Mouse (Mus musculus): Measurements from ENCODE around the gene Prdm11.

The Prdm11 gene

DNA sequence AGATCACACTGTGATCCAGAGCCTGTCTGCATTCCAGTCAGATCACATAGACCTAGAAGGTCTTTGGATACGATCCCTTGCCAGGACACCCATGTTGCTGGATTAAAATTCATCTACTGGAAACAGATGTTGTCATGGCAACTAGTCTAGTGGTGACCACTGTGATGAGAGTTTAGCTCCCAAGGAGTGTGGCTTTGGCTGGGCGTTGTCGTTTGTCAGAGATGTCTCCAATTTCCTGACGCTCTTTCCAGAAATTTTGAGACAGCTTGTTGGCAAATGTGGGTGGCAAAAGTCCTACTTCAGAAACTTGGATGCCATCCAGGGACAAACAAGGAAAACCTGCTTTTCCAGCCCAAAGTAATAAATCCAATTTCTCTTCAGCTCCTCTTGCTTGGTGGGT is 87.3 kb downstream of the Prdm11 start:
- DNase-seq: no peak

DNA sequence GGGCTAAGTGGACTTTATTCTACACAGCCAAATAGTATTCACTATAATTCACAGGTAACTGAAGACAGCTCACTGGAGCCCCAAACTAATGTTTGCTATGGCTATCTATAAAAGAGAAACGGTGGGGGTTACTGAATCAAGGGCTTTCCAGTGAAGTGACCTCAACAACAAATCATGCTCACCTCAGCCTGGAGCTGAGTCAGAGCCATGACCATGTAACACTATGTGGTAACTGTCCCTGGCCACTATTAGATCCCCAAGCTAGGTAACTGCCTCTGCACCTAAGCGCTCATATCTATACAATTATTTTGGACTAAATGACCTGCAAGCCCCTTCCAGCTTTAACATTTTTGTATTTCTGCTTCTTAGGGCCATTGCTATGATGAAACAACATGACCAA is 89.0 kb downstream of the Prdm11 start:
- no peak for DNase-seq

DNA sequence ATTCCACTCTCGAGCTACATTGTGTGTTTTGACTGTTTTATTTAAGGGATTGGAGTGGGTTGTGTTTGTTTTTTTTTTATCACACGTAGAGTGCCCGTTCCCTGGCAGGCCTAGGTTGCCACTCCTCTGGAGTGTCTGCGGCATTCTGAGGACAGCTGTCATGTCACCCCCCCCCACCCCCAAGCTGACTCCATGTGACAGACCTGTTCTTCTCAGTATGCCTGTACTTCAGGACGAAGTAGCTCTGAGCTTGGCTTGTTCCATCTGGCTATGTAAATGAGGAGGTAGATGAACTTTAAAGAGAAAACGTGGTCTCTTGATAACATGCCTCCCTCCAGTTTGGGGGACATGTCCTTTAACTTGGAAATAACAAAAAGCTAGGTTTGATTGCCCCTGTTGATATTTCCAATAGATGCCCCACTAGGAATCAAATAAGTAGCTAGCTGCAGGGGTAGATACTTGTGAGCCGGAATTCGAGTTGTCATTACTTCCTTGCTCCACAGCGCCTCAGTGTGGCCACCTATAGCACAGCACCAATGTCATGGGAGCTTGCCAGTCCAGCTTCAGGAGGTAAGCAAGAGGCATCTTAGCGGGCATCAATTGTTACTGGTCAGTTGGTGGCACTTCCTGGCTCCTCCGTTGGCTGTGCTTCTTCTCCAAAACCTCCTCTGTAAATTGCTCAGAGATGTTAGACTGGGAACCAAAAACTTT is 91.4 kb downstream of the Prdm11 start:
- DNase-seq: peak; percentile 83

DNA sequence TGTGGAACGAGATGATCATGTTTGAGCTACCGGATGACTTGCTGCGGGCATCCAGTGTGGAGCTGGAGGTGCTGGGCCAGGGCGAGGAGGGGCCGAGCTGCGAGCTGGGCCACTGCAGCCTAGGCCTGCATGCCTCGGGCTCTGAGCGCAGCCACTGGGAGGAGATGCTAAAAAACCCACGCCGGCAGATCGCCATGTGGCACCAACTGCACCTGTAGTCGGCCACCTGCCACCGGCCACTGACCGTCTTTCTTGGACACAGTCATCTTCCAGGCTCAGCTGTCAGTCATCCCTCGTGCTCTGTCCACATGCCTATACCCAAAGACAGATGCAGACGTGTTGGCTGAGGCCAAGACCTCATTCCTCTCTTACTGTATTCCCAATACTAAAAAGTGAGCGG is 92.5 kb downstream of the Prdm11 start:
- DNase-seq: no peak

DNA sequence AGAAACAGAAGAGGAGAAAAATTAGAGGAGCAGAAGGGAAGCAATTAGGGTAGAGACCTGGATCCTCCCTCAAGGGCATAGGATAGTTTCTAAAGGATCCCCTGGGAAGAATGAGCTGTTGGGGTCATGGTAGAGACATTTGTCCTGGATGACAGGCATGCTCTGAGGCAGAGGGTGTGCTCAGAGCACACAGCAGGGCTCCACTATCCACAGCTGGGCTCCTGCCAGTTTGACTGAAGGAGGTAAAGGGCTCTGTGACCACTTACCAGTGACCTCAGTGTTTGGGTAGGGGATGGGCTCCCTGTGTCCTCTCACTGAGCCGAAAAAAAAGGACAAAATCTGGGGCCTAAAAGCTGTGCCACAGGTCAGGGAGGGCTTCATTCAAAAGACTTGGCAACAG is 96.4 kb downstream of the Prdm11 start:
- DNase-seq: no peak

DNA sequence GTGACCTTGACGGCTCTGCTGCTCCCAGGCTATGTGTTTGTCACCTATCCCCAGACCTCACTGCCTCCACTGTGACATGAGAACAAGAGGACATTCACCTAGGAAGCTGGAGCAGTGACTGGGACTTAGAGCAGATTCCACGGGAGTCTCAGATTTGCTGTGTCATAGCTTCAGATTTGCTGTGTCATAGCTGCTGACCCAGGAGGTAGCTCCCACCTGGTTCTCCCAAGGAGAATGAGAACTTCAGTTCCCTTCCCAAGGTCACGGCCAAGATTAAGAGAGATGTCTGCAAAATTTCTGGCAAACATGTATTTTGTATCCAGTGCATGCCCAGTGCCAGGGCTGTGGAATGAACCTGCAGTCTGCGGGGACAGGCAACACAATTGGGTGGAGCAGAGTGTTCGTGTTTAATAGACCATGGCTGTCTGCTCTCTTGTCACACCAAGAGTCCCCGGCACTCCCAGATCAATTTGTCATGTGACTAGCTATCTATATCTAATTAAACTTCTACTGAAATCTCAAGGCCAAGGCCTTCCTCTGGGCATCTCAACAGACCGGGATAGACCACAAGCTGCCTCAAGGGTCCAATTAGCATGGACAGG is 97.2 kb downstream of the Prdm11 start:
- DNase-seq: no peak

DNA sequence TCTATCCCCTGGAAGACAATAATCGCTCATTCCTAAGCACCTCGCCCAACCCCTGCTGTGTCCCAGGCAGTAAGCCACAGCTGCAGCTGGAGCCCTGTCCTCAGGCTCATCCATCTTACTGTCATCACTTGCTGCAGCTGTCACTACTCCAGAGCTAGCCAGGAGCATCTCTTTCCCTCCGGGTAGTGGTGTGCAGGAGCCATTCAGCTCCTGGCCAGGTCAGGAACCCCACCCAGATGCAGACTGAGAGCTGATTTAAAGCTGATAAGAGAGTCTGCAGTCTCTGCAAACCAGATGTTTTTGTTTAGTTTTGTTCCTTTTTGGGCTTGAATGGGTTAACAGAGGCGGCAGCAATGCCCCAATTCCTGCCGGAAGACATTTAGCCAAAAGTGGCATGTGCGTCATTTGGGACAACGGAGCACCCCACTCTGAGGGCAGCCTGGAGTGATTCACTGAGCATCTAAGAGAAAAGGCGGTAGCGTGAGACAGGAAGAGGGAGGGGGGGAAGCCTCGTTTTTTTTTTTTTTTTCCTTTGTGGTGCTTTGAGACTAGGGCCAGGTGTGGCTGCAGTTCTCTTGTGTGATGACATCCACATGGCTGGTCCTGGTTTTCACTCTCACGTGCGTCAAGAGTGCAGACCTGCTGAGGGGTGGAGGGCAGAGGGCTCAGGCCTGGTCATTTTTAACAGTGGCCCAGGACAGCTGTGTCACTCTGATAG is 97.8 kb downstream of the Prdm11 start:
- peak; percentile 52 for DNase-seq

DNA sequence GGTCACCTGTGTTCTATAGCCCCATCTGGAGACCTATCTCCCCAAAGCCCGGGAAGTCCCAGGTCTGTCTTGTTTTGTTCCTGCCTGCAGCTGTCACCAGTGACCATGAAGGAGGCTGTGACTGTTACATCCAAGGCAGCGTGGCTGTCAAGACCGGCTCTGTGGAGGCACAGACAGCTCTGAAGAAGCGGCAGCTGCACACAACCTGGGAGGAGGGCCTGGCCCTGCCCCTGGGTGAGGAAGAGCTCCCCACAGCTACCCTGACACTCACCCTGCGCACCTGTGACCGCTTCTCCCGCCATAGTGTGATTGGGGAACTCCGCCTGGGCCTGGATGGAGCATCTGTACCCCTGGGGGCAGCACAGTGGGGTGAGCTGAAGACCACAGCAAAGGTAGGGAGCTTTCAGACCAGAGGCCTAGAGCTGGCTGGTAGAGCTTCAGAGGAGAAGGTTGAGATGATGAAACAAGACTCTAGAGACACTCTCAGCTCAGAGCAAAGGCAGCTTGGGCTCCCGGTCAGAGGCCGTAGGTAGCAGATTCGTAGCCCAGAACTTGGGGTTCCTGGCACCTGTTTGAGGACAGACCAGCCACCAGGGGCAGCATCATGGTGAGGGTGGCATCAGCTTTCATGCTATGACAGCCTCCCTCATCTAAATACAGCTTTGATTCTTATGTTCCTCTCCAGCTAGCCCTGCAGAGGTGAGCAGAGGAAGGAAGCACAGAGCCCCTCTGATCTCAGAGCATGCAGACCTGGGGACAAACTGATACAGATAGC is 100.0 kb downstream of the Prdm11 start:
- DNase-seq: no peak

DNA sequence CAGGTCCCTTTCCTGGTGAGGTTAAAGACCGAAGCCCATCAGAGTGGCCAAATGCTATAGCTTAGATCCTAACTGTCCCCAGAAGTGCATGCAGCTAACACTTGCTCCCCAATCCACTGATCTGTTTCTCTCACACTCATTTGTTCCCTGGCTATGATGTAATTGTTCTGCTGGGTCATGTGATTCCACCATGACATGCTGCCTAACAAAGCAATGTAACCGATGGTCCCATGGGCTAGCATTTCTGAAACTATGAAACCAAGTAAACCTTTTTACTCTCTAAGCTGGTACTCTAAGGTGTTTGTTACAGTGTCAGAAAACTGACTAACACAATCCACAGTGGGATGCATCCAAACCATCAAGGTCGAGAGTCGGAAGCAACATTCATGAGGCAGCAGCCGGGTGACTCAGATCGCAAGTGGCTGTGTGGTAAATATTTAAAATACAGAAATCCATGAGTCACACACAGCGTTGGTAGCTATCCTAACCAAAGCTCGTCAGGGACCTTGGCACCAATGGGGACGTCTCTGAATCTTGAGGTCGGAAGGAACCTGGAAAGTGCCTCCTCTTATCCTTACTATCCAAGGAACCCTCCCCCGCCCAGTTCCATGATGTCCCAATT is 100.7 kb downstream of the Prdm11 start:
- no peak for DNase-seq

DNA sequence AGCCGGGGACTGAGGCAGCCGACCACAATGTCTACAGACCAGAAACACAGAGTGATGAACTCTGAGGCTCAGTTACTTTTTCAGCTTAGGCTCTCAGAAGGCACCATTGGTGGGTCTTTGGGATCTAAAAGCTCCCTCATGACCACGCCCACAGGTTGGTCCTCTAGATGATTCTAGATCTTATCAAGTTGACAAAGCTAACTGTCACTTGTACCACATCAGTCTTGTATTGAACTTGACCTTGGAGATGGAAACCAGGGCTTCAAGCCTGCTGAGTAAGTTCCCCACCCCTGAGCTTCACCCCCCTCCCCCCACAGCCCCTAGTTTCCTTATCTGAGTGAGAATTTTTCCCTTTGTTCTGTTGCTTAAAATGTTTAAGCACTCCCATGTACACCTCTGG is 101.6 kb downstream of the Prdm11 start:
- DNase-seq: no peak

DNA sequence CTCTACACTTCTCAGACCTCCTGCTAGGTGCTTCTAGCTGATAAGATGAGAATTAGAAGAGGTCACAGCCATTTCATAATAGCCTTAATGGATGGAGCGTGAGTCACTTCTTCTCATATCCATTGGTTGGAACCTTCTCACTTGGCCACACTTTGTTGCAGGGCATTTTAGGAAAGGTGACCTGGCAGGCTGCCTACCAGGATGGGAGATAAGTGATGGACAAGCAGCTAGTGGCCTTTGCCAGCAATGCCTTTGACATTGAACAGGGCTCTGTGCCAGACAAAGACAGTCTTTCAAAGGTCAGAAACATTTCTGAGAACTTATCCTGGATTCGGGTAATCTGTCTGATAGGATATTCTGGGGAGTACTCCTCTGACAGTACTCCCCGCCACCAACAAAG is 102.6 kb downstream of the Prdm11 start:
- DNase-seq: no peak

DNA sequence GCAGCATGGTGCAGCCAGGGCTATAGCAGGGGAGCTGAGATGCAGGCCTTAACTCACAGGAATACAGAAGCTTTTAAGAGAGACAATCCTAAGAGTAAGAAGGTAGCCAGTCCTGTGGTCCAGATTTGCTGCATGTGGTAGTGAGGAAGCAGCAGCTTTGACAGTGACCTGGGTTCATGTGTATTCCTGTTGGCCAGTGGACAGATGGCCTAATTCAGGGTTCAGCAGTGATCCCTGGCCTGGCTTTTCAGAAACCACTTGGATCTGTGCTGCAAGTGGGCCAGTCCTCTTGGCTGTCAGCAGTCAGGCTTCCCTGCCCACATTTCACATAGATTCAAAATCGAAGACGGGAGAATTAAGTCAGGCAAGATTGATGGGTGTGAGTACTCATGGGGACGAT is 104.5 kb downstream of the Prdm11 start:
- DNase-seq: no peak

DNA sequence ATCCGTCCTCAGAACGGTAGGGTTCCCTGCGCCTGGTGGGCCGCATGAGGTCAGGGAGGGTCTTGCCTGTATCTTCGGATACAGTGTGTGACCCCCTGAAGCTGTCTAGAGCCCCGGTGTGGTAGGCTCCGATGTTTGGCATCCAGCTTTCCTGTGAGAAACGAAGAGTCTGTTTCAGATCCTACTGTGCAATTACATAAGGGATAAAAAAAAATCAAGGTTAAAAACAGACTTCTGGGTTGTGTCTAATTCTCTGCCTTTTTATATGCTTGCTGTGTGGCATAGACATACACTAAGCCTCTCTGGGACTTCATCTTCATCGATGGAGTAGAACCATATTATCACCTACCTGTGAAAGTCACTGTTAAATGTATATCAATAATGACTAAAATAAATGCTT is 105.0 kb downstream of the Prdm11 start:
- no peak for DNase-seq

DNA sequence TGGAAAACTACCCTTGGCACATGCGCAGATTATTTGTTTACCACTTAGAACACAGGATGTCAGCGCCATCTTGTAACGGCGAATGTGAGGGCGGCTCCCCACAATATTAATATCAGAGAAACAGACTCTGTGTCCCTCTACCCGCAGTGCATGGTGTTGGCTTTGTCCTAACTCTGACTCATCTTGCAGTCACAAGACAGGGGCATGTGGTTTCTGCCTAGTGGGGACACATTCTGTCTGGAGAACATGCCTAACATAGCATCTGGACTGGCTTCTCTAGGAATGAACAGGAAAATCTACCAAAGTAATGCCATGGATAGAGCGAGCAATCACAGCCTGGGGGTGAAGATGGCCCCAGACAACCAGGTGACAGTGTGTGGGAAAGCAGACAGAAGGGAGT is 107.1 kb downstream of the Prdm11 start:
- DNase-seq: no peak

DNA sequence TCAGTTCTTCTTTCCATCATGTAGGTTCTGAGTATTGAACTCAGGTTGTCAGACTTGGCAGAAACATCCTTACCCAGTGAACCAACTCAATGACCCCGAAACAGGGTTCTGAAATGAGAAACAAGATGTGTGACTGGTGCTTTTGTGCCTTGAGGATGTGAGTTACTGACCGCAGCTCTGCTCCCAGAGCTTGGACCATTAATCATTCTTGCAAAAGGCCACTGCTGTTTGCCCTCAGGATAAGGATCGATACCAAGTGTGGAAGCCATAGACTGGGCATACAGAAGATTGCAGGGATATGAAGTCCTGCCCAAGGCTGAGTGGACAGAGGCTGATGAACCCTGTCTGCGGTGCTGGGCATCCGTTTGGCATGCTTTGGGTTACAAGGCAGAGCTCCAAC is 107.9 kb downstream of the Prdm11 start:
- DNase-seq: no peak

DNA sequence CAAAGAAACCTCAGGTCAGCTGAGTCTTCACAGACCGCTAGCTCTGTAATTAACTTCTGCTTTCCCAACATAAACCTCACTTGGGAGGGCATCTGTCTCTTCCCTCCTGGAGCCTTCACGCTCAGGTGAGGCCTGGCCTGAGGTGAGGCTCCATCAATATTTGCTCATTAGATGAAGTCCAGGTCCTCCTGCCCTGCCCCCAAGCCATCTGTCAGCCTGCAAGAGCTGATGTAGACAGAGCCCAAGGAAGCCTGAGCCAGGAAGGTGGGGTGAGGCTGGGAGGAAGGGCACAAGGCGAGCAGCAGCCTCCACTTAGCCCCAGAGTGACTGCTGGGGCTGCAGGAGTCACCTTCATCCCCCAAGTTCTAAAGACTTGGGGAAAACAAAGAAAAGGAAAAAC is 110.5 kb downstream of the Prdm11 start:
- no peak for DNase-seq

DNA sequence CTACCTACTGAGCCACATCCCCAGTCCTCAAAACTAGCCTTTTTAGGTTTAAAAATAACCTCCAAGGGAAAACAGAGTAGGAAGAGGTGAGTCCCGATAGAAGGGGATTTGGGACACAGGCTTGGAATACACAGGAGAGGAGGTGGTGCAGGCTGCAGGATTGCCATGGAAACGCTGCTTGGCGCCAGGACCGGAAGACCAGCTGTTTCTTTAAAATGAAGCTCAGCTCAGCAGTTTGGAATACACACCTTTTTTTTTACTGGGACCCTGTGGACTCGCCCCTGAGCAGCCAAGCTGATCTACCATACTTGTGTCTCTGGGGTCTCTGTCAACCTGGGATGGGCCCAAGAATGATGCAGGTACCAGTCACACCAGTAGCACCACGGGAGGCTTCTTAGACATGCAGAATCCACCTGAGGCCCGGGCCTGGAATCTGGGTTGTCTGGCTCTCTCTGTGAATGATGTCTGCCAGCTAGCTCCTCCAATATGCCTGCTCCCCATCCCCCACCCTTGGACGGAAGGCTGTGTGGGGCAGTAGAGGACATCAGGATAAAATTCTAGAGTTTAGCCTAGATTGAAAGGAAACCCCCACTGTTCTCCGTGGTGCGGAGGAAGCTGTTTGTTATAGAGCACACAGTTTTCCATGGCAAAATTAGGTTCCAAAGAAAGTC is 111.5 kb downstream of the Prdm11 start:
- DNase-seq: peak; percentile 42

DNA sequence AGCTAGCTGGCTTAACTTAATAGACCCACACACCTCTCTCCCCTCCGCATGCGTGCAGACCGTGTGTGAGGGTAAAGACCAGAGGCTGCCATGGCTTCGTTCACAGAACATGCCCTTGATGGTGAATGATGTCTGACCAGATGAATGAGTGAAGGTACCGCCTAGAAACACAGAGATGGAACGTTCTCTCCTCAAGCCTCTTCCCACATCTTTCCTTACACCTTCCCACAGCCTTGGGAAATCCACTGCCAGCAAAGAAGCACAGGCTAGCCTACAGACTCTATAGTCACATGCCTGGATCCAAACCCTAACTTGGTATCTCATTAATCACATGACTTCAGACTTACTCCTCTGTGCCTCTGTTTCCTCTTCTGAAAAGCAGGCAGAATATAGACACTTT is 112.6 kb downstream of the Prdm11 start:
- DNase-seq: no peak

DNA sequence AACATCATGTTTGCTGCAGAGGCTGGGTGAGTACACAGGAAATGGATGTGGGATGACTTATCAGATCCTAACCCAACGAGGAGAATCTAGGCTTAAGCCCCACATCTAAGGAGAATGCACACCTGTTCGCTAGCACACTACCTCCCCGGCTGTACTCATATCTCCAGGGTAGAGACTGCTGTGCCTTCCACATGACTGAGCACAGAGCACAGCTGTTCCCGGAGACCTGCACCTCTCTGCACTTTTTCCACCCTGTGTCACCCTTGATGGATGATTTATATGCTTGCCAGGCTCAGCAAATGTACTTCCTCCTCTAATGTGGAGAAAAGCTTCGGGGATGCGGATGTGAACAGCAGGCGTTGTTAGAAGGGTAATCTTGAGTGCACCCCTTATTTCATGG is 114.9 kb downstream of the Prdm11 start:
- DNase-seq: no peak

DNA sequence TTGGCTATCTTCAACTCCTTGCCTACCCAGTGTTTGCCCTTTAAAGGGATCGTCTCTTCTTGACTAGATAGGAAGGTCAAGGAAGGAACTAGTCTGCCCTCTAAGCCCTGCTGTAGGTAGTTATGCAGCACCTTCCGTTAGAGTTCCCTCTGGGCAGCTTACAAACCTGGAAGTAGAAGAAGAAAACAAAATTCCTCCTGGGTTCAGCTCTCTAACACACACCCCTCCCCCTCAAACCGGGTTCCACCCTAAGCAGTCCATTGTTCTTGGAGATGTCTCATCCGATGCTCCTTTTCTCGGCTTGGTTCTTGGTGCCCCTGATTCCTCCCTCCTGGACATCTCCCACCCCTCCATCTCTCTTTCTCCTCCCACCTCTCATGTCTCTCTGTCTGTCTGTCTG is 116.3 kb downstream of the Prdm11 start:
- DNase-seq: no peak

DNA sequence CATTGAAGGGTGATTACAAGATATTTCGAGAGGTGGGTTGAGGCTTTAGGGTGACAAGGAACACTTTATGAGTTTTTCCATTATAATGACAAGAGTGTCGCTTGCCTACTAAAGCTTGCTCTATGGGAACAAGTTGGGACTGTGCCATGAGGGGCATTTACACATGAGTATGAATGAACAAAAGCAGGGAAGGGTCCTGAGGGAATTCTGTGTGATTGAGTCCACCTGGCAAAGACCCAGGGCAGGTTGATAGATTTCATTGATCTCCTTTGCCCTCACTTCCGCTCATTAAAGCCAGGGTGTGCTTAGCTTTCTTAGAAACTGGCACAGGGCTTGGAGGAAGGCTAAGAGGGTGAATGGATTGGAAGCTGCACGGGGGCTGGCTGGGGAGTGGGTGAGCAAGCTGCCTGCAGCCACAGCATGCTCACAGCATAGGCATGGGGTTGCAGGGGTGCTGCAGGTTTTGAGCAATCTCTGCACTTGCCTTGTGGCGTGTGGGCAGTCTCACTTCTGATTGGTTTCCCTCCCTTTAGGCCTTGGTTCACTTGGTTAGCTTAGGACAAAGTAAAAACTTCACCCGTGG is 121.2 kb downstream of the Prdm11 start:
- no peak for DNase-seq

DNA sequence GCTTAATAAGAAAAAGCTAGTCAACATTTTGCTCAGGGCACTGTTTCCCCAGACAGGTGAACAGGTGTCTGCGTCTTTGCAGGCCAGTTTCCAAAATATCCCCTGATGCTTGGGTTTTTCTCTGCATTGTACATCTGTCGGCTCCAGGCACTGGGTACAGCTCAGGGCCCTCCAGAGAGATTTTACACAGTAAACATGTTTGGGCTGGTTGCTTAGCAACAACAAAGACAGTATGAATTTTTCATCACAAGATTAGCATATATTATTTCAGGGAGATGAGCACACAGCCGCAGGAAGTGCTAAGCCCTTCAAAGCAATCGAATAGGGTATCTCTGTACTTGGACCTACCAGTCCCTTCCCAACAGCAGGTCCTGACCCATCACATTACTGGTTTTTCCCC is 125.3 kb downstream of the Prdm11 start:
- no peak for DNase-seq
